Mouse (Mus musculus) embryonic fibroblast, embryonic 13.5 days (primary cell): Measurements from ENCODE around the gene Mrps12.

Experiments
- CTCF ChIP-seq: IDR thresholded peaks from 2 replicates; pipeline ENCODE4 v1.5.1; 2011; ENCODE audit warnings: mild to moderate bottlenecking, control low read depth, low read length, moderate library complexity, borderline replicate concordance; ENCODE audit not compliant: insufficient read depth
- POLR2A ChIP-seq: IDR thresholded peaks from 2 replicates; pipeline ENCODE4 v1.6.1; 2011; ENCODE audit warnings: low read depth, mild to moderate bottlenecking, control low read depth, low read length, moderate library complexity

DNA sequence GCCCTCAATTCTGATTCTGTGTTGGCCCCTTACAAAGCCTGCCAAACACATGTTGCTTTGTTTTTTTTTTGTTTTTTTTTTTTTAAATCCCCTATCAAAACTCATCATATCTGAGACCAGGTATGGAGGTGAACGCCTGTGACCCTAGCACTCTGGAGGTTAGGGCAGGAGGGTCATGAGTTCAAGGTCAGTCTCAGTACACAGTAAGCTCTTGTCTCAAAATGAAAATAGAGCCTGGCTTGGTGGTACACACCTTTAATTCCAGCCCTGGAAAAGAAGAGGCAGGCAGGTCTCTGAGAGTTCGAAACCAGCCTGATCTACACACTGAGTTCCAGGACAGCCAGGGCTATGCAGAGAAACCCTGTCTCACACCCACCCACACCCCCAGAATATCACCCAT lies 22.0 kb downstream of the Mrps12 start:
- TF ChIP-seq CTCF = no peak
- no peak for TF ChIP-seq POLR2A
